Mouse (Mus musculus): ENCODE measurements around the gene Hba-x. TPM values are rescaled to one million over a fixed set of nuclear protein-coding genes. Genes with fewer than 3 reads are reported as not detected.

Gene Hba-x
- total RNA-seq, 2 experiments from 2014 or later, result not detected

- Histone ChIP-seq H3K4me3 (no peak overlapping the region), H3K27ac (peak overlapping the region; percentile 82)
- peak; percentile 59 to 81 for DNase-seq (ENCODE audit: low spot score in 2 of 2)
- TF ChIP-seq CTCF (conservative IDR thresholded peaks at IDR 0.05), result peak; percentile 100
Observed at GRCm38 (mm10) chr11:32238093-32238860, 37.9 kb upstream of the Hba-x start.

DNA sequence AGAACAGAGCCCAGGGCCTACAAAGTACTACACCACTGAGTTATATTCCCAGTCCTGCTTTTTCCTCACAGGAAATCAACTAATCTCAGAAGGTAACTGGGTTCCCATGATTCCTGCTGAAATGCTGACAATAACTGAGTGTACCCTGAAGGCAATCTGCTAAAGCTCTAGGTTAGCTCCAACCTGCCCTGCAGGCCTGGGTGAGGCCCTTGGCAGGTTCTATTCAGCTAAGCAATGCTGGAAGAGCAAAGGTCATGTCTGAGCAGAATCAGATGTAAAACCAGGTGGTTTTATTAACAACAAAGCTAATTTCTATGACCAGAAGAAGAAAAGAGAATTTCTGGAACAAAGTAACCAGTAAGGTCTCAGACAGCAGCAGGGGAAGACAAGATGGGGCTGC lies 34.8 kb upstream of the Hba-x start:
- no peak overlapping the region for H3K27ac ChIP-seq
- H3K4me3 ChIP-seq, result no peak overlapping the region
- DNase-seq (ENCODE audit: low spot score in 2 of 2), result no peak
- no peak for TF ChIP-seq CTCF (conservative IDR thresholded peaks at IDR 0.05)

DNA sequence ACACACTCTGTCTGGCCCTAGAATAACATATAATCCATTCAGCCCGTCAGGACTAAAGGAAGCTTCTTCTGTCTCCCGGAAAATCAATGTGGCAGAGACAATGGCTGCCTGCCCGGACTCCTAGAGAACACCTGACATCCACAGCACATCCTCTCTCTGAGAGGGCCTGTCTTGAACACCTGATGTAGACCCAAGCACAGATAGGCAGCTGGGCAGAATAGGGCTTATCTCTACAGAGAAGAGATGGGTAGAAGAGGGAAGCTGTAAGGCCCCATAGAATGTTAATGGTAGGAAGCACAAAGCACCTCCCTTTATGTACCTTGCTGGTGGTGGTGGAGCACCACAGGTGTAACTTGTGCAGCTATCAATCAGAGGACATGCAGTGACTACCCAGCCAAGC lies 34.0 kb upstream of the Hba-x start:
- TF ChIP-seq CTCF (conservative IDR thresholded peaks at IDR 0.05), result no peak
- no peak overlapping the region for H3K4me3 ChIP-seq
- DNase-seq (ENCODE audit: low spot score in 2 of 2), result no peak
- H3K27ac ChIP-seq, result no peak overlapping the region; the same call in 1 of the 2 replicates

- no peak for DNase-seq (ENCODE audit: low spot score in 2 of 2)
- TF ChIP-seq CTCF (conservative IDR thresholded peaks at IDR 0.05), result no peak
- no peak overlapping the region for H3K4me3 ChIP-seq
- peak overlapping the region; percentile 66 for H3K27ac ChIP-seq
Observed at GRCm38 (mm10) chr11:32243205-32243955, 32.8 kb upstream of the Hba-x start.

- DNase-seq (ENCODE audit: low spot score in 2 of 2), result no peak
- peak overlapping the region; percentile 66 for H3K27ac ChIP-seq
- no peak for TF ChIP-seq CTCF (conservative IDR thresholded peaks at IDR 0.05)
- H3K4me3 ChIP-seq, result no peak overlapping the region
Observed at GRCm38 (mm10) chr11:32244064-32244463, 32.1 kb upstream of the Hba-x start.

- Histone ChIP-seq H3K27ac (peak overlapping the region; percentile 66), H3K4me3 (no peak overlapping the region)
- no peak for TF ChIP-seq CTCF (conservative IDR thresholded peaks at IDR 0.05)
- DNase-seq (ENCODE audit: low spot score in 2 of 2), result no peak
Observed at GRCm38 (mm10) chr11:32244617-32245016, 31.6 kb upstream of the Hba-x start.

DNA sequence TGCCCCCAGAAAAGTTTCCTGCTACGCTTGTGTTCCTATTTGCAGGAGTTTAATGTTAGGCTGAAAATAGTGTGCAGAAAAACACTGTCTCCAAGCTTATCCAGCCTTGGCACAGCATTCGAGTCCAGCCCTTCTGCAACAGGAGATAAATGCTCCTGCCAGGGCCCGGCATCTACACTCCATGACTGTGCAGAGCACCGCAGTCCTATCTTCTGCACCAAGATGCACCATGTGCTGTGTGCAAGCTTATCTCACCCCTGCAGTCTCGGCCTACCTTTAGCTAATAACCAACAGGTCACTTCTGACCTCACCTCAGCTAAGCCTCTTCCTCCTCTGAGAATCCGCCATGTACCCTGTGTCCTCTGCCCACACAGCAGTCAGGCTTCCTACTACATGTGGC lies 30.6 kb upstream of the Hba-x start:
- Histone ChIP-seq H3K4me3 (no peak overlapping the region), H3K27ac (no peak overlapping the region; the same call in 1 of the 2 replicates)
- no peak for DNase-seq (ENCODE audit: low spot score in 2 of 2)
- no peak for TF ChIP-seq CTCF (conservative IDR thresholded peaks at IDR 0.05)

DNA sequence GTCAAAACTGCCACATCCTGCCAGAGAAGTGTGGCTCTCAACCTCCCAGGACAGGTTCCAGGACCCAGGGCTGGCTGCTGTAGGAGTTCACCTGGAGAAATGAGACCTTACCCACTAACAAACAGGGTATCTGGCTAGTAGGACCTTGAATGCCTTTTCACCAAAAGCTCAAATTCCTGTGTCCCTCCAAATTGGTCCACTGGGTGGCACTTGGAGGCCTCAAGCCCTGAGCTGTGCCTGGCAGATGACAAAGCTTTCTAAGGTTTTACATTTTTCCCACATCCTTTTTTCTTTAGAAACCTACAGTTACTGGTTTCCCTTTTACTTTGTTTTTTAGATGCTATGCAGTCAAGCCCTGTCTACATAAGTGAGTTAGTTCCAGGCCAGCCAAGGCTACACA lies 29.1 kb upstream of the Hba-x start:
- no peak overlapping the region for H3K27ac ChIP-seq
- H3K4me3 ChIP-seq, result no peak overlapping the region
- peak; percentile 64 for TF ChIP-seq CTCF (conservative IDR thresholded peaks at IDR 0.05)
- no peak for DNase-seq (ENCODE audit: low spot score in 2 of 2)

GRCm38 (mm10) chr11:32248350-32248749 lies 27.9 kb upstream of the Hba-x start:
- H3K4me3 ChIP-seq, result no peak overlapping the region
- peak in 1 of 2 experiments; percentile 61 for DNase-seq (ENCODE audit: low spot score in 2 of 2)
- H3K27ac ChIP-seq, result peak overlapping the region; percentile 15; the same call in 1 of the 2 replicates
- TF ChIP-seq CTCF (conservative IDR thresholded peaks at IDR 0.05), result no peak; the same call in 1 of the 2 replicates

- no peak overlapping the region for H3K4me3 ChIP-seq
- DNase-seq (ENCODE audit: low spot score in 2 of 2), result no peak
- no peak overlapping the region for H3K27ac ChIP-seq
- TF ChIP-seq CTCF (conservative IDR thresholded peaks at IDR 0.05), result no peak
Observed at GRCm38 (mm10) chr11:32250880-32251763, 25.1 kb upstream of the Hba-x start.

- no peak for TF ChIP-seq CTCF (conservative IDR thresholded peaks at IDR 0.05)
- no peak overlapping the region for H3K27ac ChIP-seq
- DNase-seq (ENCODE audit: low spot score in 2 of 2), result no peak
- H3K4me3 ChIP-seq, result no peak overlapping the region
Observed at GRCm38 (mm10) chr11:32253121-32253520, 23.1 kb upstream of the Hba-x start.

GRCm38 (mm10) chr11:32256146-32256545 lies 20.1 kb upstream of the Hba-x start:
- H3K4me3 ChIP-seq, result no peak overlapping the region
- DNase-seq (ENCODE audit: low spot score in 2 of 2), result no peak
- no peak for TF ChIP-seq CTCF (conservative IDR thresholded peaks at IDR 0.05)
- peak overlapping the region; percentile 47; the same call in 1 of the 2 replicates for H3K27ac ChIP-seq
